Mouse (Mus musculus) G1E (cell line): ENCODE measurements around the gene Htr6.

Source experiments
- CTCF ChIP-seq: IDR thresholded peaks from 2 replicates; pipeline ENCODE4 v1.5.1; 2012; ENCODE audit warnings: low read depth, low read length, inconsistent platforms, mixed read lengths
- GATA1 ChIP-seq: IDR thresholded peaks from 2 replicates; pipeline ENCODE4 v1.6.1; 2012; ENCODE audit warnings: borderline replicate concordance, low read length, inconsistent platforms, mixed read lengths
- GATA2 ChIP-seq: IDR thresholded peaks from 2 replicates; pipeline ENCODE4 v1.6.1; 2012; ENCODE audit warnings: low read depth, low read length, inconsistent platforms, borderline replicate concordance
- POLR2AphosphoS5 ChIP-seq: IDR thresholded peaks from 2 replicates; pipeline ENCODE4 v1.6.1; 2012; ENCODE audit warnings: low read depth, low read length, inconsistent platforms; ENCODE audit not compliant: insufficient replicate concordance
- TAL1 ChIP-seq: conservative IDR thresholded peaks from 2 replicates; pipeline ENCODE4 v1.6.1; 2012; ENCODE audit warnings: low read depth, low read length, inconsistent platforms, mixed read lengths

DNA sequence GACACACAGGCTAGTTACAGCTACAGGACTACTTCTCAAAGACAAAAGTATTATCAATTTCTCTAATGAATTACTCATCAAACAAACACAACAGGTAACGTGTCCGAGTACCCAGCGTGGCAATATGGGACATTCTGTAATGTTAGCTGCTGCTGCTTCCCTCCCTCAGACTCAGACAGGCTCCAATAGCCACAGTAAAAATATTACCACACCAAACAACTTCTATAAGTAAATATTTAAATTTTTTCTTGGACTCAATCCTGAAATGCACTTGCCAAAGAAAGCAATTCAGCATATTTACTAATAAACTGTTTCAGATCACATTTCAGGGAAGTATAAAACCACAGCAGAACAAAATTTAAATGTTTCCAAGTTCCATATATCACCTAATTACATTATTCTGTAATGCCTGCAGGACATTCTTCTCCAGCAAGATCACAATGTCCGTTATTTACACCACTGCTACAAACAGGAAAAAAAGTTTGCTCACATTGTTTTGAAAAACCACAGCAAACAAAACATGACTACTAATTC, 45.0 kb upstream of the Htr6 start:
- TF ChIP-seq CTCF (no peak), TAL1 (no peak), GATA1 (no peak), GATA2 (no peak), POLR2AphosphoS5 (no peak)
